Mouse (Mus musculus): ENCODE data around the gene Paf1. TPM values are rescaled to one million over a fixed set of nuclear protein-coding genes. Genes with fewer than 3 reads are reported as not detected.

Gene Paf1
- polyA plus RNA-seq, 1 experiment from 2014 or later, result 82.0 TPM

- 88% methylated on average over 2 of the region's 2 CpGs for WGBS
- H3K27me3 ChIP-seq (ENCODE audit: control insufficient read depth, insufficient read depth, low read length), result no peaks in the 10 kb centered on the region
- no peak for DNase-seq (ENCODE audit: low spot score)
- no peak overlapping the region for H3K4me2 ChIP-seq (ENCODE audit: low read depth, low read length, severe bottlenecking)
- no peak overlapping the region for H3K4me3 ChIP-seq (ENCODE audit: low read depth, low read length)
- no peak overlapping the region for H3K27ac ChIP-seq (ENCODE audit: low read depth, low read length)
- H3K9ac ChIP-seq (ENCODE audit: low read length), result no peak overlapping the region
- ATAC-seq (replicated peaks; ENCODE audit: low FRiP score), result no peak
- H3K4me1 ChIP-seq (replicated peaks; ENCODE audit: control insufficient read depth, insufficient read depth, low read length), result peaks cover 9% of the 10 kb centered on the region; the same call in 1 of the 2 replicates
- H3K36me3 ChIP-seq (ENCODE audit: control insufficient read depth, insufficient read depth, low read length), result no peaks in the 10 kb centered on the region
- H3K9me3 ChIP-seq (ENCODE audit: control insufficient read depth, low read length), result no peaks in the 10 kb centered on the region
Observed at GRCm38 (mm10) chr7:28438771-28439170, 46.0 kb downstream of the Paf1 start.

- H3K27ac ChIP-seq (ENCODE audit: low read depth, low read length), result no peak overlapping the region
- no peak overlapping the region for H3K4me2 ChIP-seq (ENCODE audit: low read depth, low read length, severe bottlenecking)
- H3K27me3 ChIP-seq (ENCODE audit: control insufficient read depth, insufficient read depth, low read length), result no peaks in the 10 kb centered on the region
- DNase-seq (ENCODE audit: low spot score), result no peak
- no peak overlapping the region for H3K9ac ChIP-seq (ENCODE audit: low read length)
- no peaks in the 10 kb centered on the region for H3K4me1 ChIP-seq (replicated peaks; ENCODE audit: control insufficient read depth, insufficient read depth, low read length)
- no peaks in the 10 kb centered on the region for H3K36me3 ChIP-seq (ENCODE audit: control insufficient read depth, insufficient read depth, low read length)
- no peak overlapping the region for H3K4me3 ChIP-seq (ENCODE audit: low read depth, low read length)
- H3K9me3 ChIP-seq (ENCODE audit: control insufficient read depth, low read length), result no peaks in the 10 kb centered on the region
- 64% methylated on average over 2 of the region's 2 CpGs for WGBS
- no peak for ATAC-seq (replicated peaks; ENCODE audit: low FRiP score)
Observed at GRCm38 (mm10) chr7:28440739-28441138, 48.0 kb downstream of the Paf1 start.

GRCm38 (mm10) chr7:28441776-28442485 is 49.2 kb downstream of the Paf1 start:
- Histone ChIP-seq H3K9ac (ENCODE audit: low read length) (no peak overlapping the region), H3K4me2 (ENCODE audit: low read depth, low read length, severe bottlenecking) (no peak overlapping the region), H3K27ac (ENCODE audit: low read depth, low read length) (no peak overlapping the region), H3K4me3 (ENCODE audit: low read depth, low read length) (no peak overlapping the region), H3K9me3 (ENCODE audit: control insufficient read depth, low read length) (no peaks in the 10 kb centered on the region), H3K36me3 (ENCODE audit: control insufficient read depth, insufficient read depth, low read length) (no peaks in the 10 kb centered on the region), H3K27me3 (ENCODE audit: control insufficient read depth, insufficient read depth, low read length) (no peaks in the 10 kb centered on the region), H3K4me1 (replicated peaks; ENCODE audit: control insufficient read depth, insufficient read depth, low read length) (no peaks in the 10 kb centered on the region)
- DNase-seq (ENCODE audit: low spot score), result no peak
- ATAC-seq (replicated peaks; ENCODE audit: low FRiP score), result no peak
- WGBS, result 87% methylated on average over 13 of the region's 14 CpGs

GRCm38 (mm10) chr7:28442688-28443087 is 49.9 kb downstream of the Paf1 start:
- Histone ChIP-seq H3K4me3 (ENCODE audit: low read depth, low read length) (no peak overlapping the region), H3K27me3 (ENCODE audit: control insufficient read depth, insufficient read depth, low read length) (no peaks in the 10 kb centered on the region), H3K9me3 (ENCODE audit: control insufficient read depth, low read length) (no peaks in the 10 kb centered on the region), H3K4me2 (ENCODE audit: low read depth, low read length, severe bottlenecking) (no peak overlapping the region), H3K27ac (ENCODE audit: low read depth, low read length) (no peak overlapping the region), H3K36me3 (ENCODE audit: control insufficient read depth, insufficient read depth, low read length) (no peaks in the 10 kb centered on the region), H3K9ac (ENCODE audit: low read length) (no peak overlapping the region), H3K4me1 (replicated peaks; ENCODE audit: control insufficient read depth, insufficient read depth, low read length) (peaks cover 7% of the 10 kb centered on the region)
- DNase-seq (ENCODE audit: low spot score), result no peak
- ATAC-seq (replicated peaks; ENCODE audit: low FRiP score), result no peak
- whole genome bisulfite sequencing, result 58% methylated on average over 4 of the region's 4 CpGs

- WGBS, result 85% methylated on average over 13 of the region's 13 CpGs
- no peak overlapping the region for H3K4me2 ChIP-seq (ENCODE audit: low read depth, low read length, severe bottlenecking)
- no peak overlapping the region for H3K27ac ChIP-seq (ENCODE audit: low read depth, low read length)
- DNase-seq (ENCODE audit: low spot score) (no peak), ATAC-seq (replicated peaks; ENCODE audit: low FRiP score) (no peak)
- no peaks in the 10 kb centered on the region for H3K36me3 ChIP-seq (ENCODE audit: control insufficient read depth, insufficient read depth, low read length)
- H3K4me3 ChIP-seq (ENCODE audit: low read depth, low read length), result no peak overlapping the region
- no peak overlapping the region for H3K9ac ChIP-seq (ENCODE audit: low read length)
- no peaks in the 10 kb centered on the region for H3K9me3 ChIP-seq (ENCODE audit: control insufficient read depth, low read length)
- peaks cover 7% of the 10 kb centered on the region for H3K4me1 ChIP-seq (replicated peaks; ENCODE audit: control insufficient read depth, insufficient read depth, low read length)
- H3K27me3 ChIP-seq (ENCODE audit: control insufficient read depth, insufficient read depth, low read length), result no peaks in the 10 kb centered on the region
Observed at GRCm38 (mm10) chr7:28444344-28444974, 51.7 kb downstream of the Paf1 start.

- Histone ChIP-seq H3K9ac (ENCODE audit: low read length) (no peak overlapping the region), H3K27ac (ENCODE audit: low read depth, low read length) (no peak overlapping the region), H3K27me3 (ENCODE audit: control insufficient read depth, insufficient read depth, low read length) (no peaks in the 10 kb centered on the region), H3K4me3 (ENCODE audit: low read depth, low read length) (no peak overlapping the region), H3K36me3 (ENCODE audit: control insufficient read depth, insufficient read depth, low read length) (no peaks in the 10 kb centered on the region), H3K4me2 (ENCODE audit: low read depth, low read length, severe bottlenecking) (peak overlapping the region; percentile 15; the same call in 1 of the 2 replicates), H3K4me1 (replicated peaks; ENCODE audit: control insufficient read depth, insufficient read depth, low read length) (peaks cover 7% of the 10 kb centered on the region), H3K9me3 (ENCODE audit: control insufficient read depth, low read length) (no peaks in the 10 kb centered on the region)
- DNase-seq (ENCODE audit: low spot score) (peak; percentile 91), ATAC-seq (replicated peaks; ENCODE audit: low FRiP score) (no peak)
- 4% methylated on average over 12 of the region's 12 CpGs for WGBS
Observed at GRCm38 (mm10) chr7:28446446-28446845, 53.7 kb downstream of the Paf1 start.

- ATAC-seq (replicated peaks; ENCODE audit: low FRiP score) (no peak), DNase-seq (ENCODE audit: low spot score) (no peak)
- Histone ChIP-seq H3K36me3 (ENCODE audit: control insufficient read depth, insufficient read depth, low read length) (no peaks in the 10 kb centered on the region), H3K27me3 (ENCODE audit: control insufficient read depth, insufficient read depth, low read length) (no peaks in the 10 kb centered on the region), H3K27ac (ENCODE audit: low read depth, low read length) (no peak overlapping the region), H3K4me1 (replicated peaks; ENCODE audit: control insufficient read depth, insufficient read depth, low read length) (peaks cover 7% of the 10 kb centered on the region), H3K4me2 (ENCODE audit: low read depth, low read length, severe bottlenecking) (no peak overlapping the region), H3K9me3 (ENCODE audit: control insufficient read depth, low read length) (no peaks in the 10 kb centered on the region), H3K9ac (ENCODE audit: low read length) (no peak overlapping the region), H3K4me3 (ENCODE audit: low read depth, low read length) (no peak overlapping the region)
- WGBS, result 18% methylated on average over 12 of the region's 12 CpGs
Observed at GRCm38 (mm10) chr7:28447101-28447830, 54.5 kb downstream of the Paf1 start.

GRCm38 (mm10) chr7:28447865-28448820 is 55.4 kb downstream of the Paf1 start:
- H3K27me3 ChIP-seq (ENCODE audit: control insufficient read depth, insufficient read depth, low read length), result no peaks in the 10 kb centered on the region
- H3K4me3 ChIP-seq (ENCODE audit: low read depth, low read length), result no peak overlapping the region
- no peak for DNase-seq (ENCODE audit: low spot score)
- WGBS, result 67% methylated on average over 13 of the region's 13 CpGs
- peaks cover 10% of the 10 kb centered on the region for H3K4me1 ChIP-seq (replicated peaks; ENCODE audit: control insufficient read depth, insufficient read depth, low read length)
- no peak overlapping the region for H3K9ac ChIP-seq (ENCODE audit: low read length)
- H3K9me3 ChIP-seq (ENCODE audit: control insufficient read depth, low read length), result no peaks in the 10 kb centered on the region
- H3K4me2 ChIP-seq (ENCODE audit: low read depth, low read length, severe bottlenecking), result no peak overlapping the region
- ATAC-seq (replicated peaks; ENCODE audit: low FRiP score), result no peak
- H3K27ac ChIP-seq (ENCODE audit: low read depth, low read length), result no peak overlapping the region
- no peaks in the 10 kb centered on the region for H3K36me3 ChIP-seq (ENCODE audit: control insufficient read depth, insufficient read depth, low read length)
